Mouse (Mus musculus): ENCODE measurements around the gene Slc6a6.

Gene Slc6a6

DNA sequence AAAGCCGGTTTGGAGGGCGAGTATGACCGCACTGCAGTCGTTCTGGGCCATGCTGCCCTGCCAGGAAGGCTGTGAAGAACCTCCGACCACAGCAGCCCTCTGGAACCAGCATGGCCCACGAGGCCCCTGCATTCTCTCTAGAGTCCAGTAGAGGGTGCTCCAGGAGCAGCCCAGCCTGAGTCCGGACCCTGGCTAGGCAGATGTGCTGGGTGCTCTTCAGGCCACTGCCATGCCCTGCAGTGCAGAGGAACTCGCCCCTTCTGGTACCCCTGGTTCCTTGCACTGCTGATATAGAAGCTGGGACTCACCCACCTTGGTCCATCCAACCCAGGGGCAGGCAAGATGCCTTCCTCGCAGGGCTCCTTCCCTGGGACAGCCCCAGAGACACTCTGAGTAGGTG is 92.7 kb downstream of the Slc6a6 start:
- peak; percentile 70 for DNase-seq (ENCODE audit: low read depth, low spot score)

DNA sequence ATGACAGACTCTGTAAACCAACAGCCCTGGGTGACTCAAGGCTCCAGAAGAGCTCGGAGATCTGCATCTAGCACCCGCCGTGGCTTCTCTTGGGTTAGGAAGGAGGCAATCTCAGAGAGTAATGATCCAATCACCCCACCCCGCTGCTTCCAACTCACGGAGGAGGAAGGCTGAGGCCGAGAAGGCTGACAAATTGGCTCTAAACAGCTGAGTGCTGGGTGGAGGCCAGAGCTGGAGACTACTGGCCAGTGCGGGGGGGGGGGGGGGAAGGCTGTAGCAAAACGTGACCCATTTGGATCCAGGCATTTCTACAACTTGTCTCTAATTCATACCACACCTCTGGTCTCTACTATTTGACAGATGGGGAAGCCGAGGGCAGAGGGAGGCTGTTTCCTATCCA is 95.4 kb downstream of the Slc6a6 start:
- DNase-seq (ENCODE audit: low read depth, low spot score): no peak

DNA sequence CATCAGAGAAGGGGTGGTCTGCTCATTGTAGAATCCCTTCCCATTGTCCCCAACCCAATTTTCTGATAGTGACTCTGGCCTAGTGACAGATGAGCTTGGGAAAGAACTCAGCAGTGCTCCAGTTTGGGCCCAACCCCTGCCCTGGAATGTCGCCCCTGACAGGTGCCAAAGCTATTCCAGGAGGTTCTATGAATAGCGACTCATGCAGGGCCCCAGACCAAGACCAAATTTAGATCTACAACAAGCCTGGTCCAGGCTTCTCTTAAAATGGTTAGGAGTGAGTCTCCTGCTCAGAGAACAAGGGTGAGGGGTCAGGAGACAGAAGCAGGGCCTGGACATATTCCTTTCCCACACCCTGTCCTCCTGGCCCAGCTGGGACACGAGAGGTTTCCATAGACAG is 101.2 kb downstream of the Slc6a6 start:
- no peak for DNase-seq (ENCODE audit: low read depth, low spot score)

DNA sequence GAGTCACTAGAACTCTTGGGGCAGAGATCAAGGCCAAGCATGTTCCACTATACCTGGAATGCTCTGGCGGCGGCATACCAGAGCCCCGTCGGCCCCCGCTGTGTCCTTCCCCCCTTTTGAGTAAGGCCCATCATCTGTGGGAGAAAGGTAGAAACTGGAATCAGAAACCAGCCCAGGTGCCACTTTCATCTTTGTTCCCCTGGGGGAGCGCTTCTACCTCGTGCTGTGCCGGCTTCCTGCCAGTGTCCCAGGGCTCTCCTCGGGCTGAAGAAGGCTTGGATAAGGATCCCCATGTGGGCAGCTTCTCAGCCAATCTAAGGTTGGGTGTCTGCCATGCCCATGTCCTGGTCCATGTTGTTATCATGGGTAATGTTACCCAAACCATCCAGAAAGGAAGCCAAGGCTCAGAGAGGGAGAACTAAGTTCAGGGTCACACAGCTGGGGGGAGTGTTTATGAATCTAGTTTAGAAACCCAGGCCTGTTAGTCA is 104.5 kb downstream of the Slc6a6 start:
- DNase-seq (ENCODE audit: low read depth, low spot score): no peak

DNA sequence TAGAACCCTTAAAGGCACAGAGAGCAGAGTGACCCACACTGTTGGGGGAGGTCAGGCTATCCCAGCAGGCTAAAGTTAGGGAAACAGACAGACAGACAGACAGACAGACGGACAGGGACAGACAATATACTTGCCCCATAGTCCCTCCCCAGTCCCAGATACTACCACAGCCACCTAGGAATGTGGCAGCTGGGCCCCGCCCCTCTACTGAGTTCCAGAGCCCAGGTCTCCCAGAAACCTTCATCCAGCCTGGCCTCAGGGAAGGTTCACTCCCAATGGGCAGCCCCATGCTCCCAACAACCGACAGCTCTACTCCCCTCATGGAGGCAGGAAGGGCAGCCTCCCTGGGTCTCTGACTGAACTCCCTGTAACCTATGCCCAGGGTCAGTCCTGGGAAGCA is 111.8 kb downstream of the Slc6a6 start:
- DNase-seq (ENCODE audit: low read depth, low spot score): no peak

DNA sequence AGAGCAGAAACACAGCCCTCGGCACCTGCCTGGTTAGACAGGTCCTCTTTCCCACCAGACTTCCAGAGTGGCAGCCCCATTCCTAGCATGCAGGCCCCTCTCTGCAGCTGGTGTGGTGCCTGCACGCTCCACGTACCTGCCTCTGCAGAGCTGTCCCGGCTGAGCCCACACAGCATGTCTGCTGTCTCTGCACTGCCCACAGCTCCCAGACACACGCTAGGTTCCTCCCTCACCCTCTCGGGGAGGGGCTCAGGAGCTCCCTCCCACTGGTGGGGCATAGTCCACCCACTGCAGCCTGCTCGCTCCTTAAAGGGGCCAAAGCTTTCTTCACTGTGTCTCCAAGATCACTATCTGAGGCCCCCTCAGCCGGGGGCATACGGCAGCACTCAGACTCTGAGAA is 112.2 kb downstream of the Slc6a6 start:
- DNase-seq (ENCODE audit: low read depth, low spot score): no peak

DNA sequence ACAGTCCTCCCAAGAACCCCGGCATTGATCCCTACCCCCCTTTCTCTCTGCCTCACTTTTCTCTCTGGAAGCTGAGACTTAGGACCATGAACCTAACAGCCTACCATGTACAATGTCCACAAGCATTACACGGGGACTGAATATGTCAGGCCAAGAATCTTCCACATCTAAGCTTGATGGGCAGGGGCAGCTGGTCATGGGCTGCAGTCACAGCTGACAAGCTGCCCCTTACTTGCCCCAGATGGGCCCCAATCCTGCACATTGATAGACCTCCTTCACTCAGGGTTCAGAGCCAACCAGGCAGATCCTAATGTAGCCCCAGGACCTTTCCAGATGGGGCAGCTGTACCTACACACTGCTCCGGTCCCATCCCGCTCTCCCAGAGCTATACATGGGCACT is 112.9 kb downstream of the Slc6a6 start:
- DNase-seq (ENCODE audit: low read depth, low spot score): no peak

DNA sequence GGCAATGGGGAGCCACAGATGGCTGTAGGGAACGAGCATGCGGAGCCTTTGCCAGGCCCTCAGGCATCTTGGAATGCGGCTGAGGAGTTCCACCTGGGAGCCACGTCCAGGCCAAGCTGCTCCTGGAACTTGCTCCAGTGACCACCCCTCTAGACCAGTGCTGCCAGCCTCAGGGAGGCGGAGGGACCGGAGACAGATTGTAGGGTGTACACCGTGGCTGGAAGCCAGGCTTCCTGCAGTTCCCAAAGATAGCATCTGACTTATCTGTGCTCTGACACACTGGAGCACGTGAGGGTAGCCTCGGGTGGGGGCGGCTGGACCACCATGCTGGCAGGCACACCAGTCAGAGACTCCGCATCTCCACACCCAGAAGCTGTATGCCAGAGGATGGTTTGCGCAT is 114.6 kb downstream of the Slc6a6 start:
- no peak for DNase-seq (ENCODE audit: low read depth, low spot score)

DNA sequence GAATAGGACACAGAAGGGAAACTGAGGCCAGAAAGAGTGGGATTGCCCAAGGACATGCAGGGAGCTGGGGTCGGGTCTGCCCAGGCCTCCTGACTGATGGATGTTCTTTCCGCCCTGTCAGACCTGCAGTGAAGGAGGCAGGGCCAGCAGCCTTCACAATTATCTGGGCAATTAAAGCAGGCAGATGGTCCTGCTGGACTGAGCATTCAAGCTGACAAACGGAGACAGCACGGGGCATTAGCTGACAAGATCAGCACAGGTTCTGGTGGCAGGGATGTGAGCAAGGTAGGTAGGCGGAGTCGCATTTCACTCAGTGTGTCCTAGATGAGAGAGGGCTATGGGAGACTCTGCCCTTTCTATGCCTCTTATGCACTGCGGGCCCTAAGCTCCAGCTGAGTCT is 120.3 kb downstream of the Slc6a6 start:
- DNase-seq (ENCODE audit: low read depth, low spot score): no peak

DNA sequence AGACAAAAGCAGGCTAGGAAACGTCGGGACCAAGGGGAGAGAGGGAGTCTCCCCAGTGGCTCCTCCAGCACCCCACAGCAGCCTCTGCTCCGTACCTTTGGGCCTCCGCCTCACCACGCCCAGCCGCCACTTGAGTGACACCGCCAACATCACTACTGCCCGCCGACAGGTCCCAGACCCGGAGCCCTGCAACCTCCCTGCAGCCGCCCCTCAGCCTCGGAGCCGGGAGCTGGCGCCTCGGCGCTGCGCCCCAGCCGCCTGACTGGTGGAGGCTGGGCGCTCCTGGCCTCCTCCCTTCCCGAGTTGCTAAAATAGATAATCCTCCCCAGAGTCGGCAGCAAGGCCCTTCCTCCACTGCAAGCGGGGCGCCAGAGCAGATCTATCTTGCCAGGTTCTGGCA is 123.3 kb downstream of the Slc6a6 start:
- no peak for DNase-seq (ENCODE audit: low read depth, low spot score)

DNA sequence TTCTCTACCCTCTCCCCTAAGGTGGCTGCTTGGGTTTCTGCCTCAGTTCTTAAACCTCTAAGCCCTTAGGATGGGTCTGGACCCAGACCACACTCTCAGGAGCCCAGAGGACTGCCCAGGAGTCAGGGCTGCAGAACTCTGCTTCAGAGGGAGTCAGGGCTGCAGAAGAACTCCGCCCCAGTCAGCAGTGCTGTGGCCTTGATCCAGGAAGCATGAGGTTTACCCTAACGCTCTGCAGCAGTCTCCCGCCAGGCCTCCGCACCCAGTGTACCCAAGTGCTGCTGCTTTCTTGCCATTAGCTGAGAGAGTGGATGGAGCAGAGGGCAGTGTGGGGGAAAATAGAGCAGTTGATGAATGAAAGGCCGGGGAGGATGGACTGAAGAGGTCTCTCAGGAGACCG is 124.2 kb downstream of the Slc6a6 start:
- no peak for DNase-seq (ENCODE audit: low read depth, low spot score)

Measured in A20 (cell line).